Mouse (Mus musculus) limb, embryonic 11.5 days (tissue): Measurements from ENCODE around the gene Pip5kl1. TPM values are rescaled to one million over a fixed set of nuclear protein-coding genes. Genes with fewer than 3 reads are reported as not detected.

ENCODE experiments used
- ATAC-seq: fragments of 200-750 bp; cut with Nextera tagmentation; 2 replicates; pipeline ENCODE4 v1.8.0; 2017; ENCODE audit warnings: low read depth; ENCODE audit not compliant: insufficient number of reproducible peaks, low FRiP score, low TSS enrichment
- DNase-seq: peaks from one replicate; pipeline ENCODE4 v3.0.0-alpha.2; 2015; ENCODE audit warnings: low spot score
- H3K27ac ChIP-seq: fragments of 300-500 bp; sonication (generic); replicated peaks from 2 replicates; pipeline ENCODE4 v1.5.1; 2014; ENCODE audit warnings: low read depth, mild to moderate bottlenecking, low read length
- H3K27me3 ChIP-seq: fragments of 300-500 bp; sonication (generic); 2 replicates; pipeline ENCODE4 v1.6.1; 2014; ENCODE audit warnings: mild to moderate bottlenecking, low read length, mixed read lengths; ENCODE audit not compliant: control insufficient read depth, insufficient read depth
- H3K36me3 ChIP-seq: fragments of 300-500 bp; sonication (generic); 2 replicates; pipeline ENCODE4 v1.6.1; 2014; ENCODE audit warnings: mild to moderate bottlenecking, low read length, moderate library complexity, mixed read lengths; ENCODE audit not compliant: control insufficient read depth, insufficient read depth
- H3K4me1 ChIP-seq: fragments of 300-500 bp; sonication (generic); 2 replicates; pipeline ENCODE4 v1.6.1; 2014; ENCODE audit warnings: low read length, mixed read lengths; ENCODE audit not compliant: control insufficient read depth, insufficient read depth
- H3K4me2 ChIP-seq: fragments of 300-500 bp; sonication (generic); 2 replicates; pipeline ENCODE4 v1.6.1; 2014; ENCODE audit warnings: low read depth, mild to moderate bottlenecking, moderate library complexity; ENCODE audit not compliant: severe bottlenecking
- H3K4me3 ChIP-seq: fragments of 300-500 bp; sonication (generic); 2 replicates; pipeline ENCODE4 v1.5.1; 2014; ENCODE audit warnings: low read depth, low read length
- H3K9ac ChIP-seq: fragments of 300-500 bp; sonication (generic); 2 replicates; pipeline ENCODE4 v1.6.1; 2014; ENCODE audit warnings: mild to moderate bottlenecking, low read length
- H3K9me3 ChIP-seq: fragments of 300-500 bp; sonication (generic); 2 replicates; pipeline ENCODE4 v1.6.1; 2016; ENCODE audit warnings: low read length; ENCODE audit not compliant: control insufficient read depth
- WGBS: fragments of 180-500 bp; shearing (Covaris S2); extraction: QIAGEN DNeasy Blood & Tissue Kit; methylation state at CpG from one replicate; pipeline ENCODE4 v1.1.7; 2014; 5-methylcytosine and 5-hydroxymethylcytosine counted together
- polyA plus RNA-seq: library from polyadenylated mRNA; unstranded; fragments of >200 nt; fragmentation: Nextera tagmentation; extraction: Ambion mirVana; gene quantifications from 2 replicates; pipeline ENCODE4 v1.2.1, GENCODE M21; 2014

Pip5kl1 gene
- polyA plus RNA-seq, 1 experiment from 2014 or later, result 3.3 TPM

- DNase-seq (peak; percentile 53), ATAC-seq (peak; percentile 56)
- H3K4me1 ChIP-seq, result peaks cover 44% of the 10 kb centered on the region
- H3K36me3 ChIP-seq, result peaks cover 3% of the 10 kb centered on the region; the same call in 1 of the 2 replicates
- 26% methylated on average over 4 of the region's 4 CpGs for WGBS
- H3K4me2 ChIP-seq, result peak overlapping the region; percentile 27
- no peaks in the 10 kb centered on the region for H3K27me3 ChIP-seq
- peak overlapping the region; percentile 52 for H3K9ac ChIP-seq
- H3K27ac ChIP-seq, result peak overlapping the region; percentile 95
- no peak overlapping the region for H3K4me3 ChIP-seq
- no peaks in the 10 kb centered on the region for H3K9me3 ChIP-seq
These were observed 46.3 kb downstream of the Pip5kl1 start for GRCm38 (mm10) chr2:32620682-32621516.

GRCm38 (mm10) chr2:32621517-32621859 lies 46.9 kb downstream of the Pip5kl1 start, which contains the start of gene Ak1:
Gene Ak1 (plus strand): TSS chr2:32621758.
- Histone ChIP-seq H3K4me2 (peak within 1 kb of the TSS; percentile 27), H3K27ac (peak within 1 kb of the TSS; percentile 95), H3K36me3 (no peaks in the 10 kb centered on the region; the same call in 1 of the 2 replicates), H3K4me1 (peaks cover 50% of the 10 kb centered on the region), H3K9me3 (no peaks in the 10 kb centered on the region), H3K9ac (peak within 1 kb of the TSS; percentile 52), H3K4me3 (no peak within 1 kb of the TSS), H3K27me3 (no peaks in the 10 kb centered on the region)
- ATAC-seq, result no peak
- WGBS, result 32% methylated on average over 7 of the region's 7 CpGs
- no peak for DNase-seq

- 74% methylated on average over 5 of the region's 5 CpGs for WGBS
- Histone ChIP-seq H3K27me3 (no peaks in the 10 kb centered on the region), H3K4me2 (no peak overlapping the region), H3K27ac (peak overlapping the region; percentile 1; the same call in 1 of the 2 replicates), H3K9me3 (no peaks in the 10 kb centered on the region), H3K36me3 (no peaks in the 10 kb centered on the region), H3K4me3 (no peak overlapping the region), H3K9ac (no peak overlapping the region), H3K4me1 (peaks cover 61% of the 10 kb centered on the region)
- DNase-seq (no peak), ATAC-seq (no peak)
These were observed 49.6 kb downstream of the Pip5kl1 start for GRCm38 (mm10) chr2:32624111-32624748.

GRCm38 (mm10) chr2:32625212-32625872 lies 50.7 kb downstream of the Pip5kl1 start:
- peak overlapping the region; percentile 52 for H3K9ac ChIP-seq
- no peaks in the 10 kb centered on the region for H3K9me3 ChIP-seq
- no peak overlapping the region for H3K4me3 ChIP-seq
- peak overlapping the region; percentile 37; the same call in 1 of the 2 replicates for H3K4me2 ChIP-seq
- no peaks in the 10 kb centered on the region for H3K36me3 ChIP-seq
- peak overlapping the region; percentile 57 for H3K27ac ChIP-seq
- DNase-seq, result peak; percentile 81
- WGBS, result 2% methylated on average over 13 of the region's 13 CpGs
- ATAC-seq, result no peak; the same call in 1 of the 2 replicates
- H3K4me1 ChIP-seq, result peaks cover 53% of the 10 kb centered on the region
- no peaks in the 10 kb centered on the region for H3K27me3 ChIP-seq

- 0 out of 2 replicates have a peak overlapping the region, but pooled peaks have one; percentile 5 for H3K9ac ChIP-seq
- WGBS, result 37% methylated on average over 5 of the region's 5 CpGs
- no peak for DNase-seq
These were observed 51.5 kb downstream of the Pip5kl1 start for GRCm38 (mm10) chr2:32625873-32626694.

GRCm38 (mm10) chr2:32627266-32628043 lies 52.9 kb downstream of the Pip5kl1 start:
- no peak for DNase-seq
- WGBS, result 64% methylated on average over 19 of the region's 20 CpGs
- Histone ChIP-seq H3K4me3 (no peak overlapping the region), H3K4me1 (peaks cover 36% of the 10 kb centered on the region), H3K4me2 (no peak overlapping the region), H3K27me3 (no peaks in the 10 kb centered on the region), H3K9me3 (no peaks in the 10 kb centered on the region), H3K9ac (no peak overlapping the region), H3K27ac (no peak overlapping the region), H3K36me3 (no peaks in the 10 kb centered on the region)
- ATAC-seq, result no peak

More at GRCm38 (mm10) chr2:32625873-32626694, 51.5 kb downstream of the Pip5kl1 start:
- Histone ChIP-seq H3K4me2 (peak overlapping the region; percentile 37), H3K36me3 (no peaks in the 10 kb centered on the region), H3K4me3 (no peak overlapping the region), H3K27ac (peak overlapping the region; percentile 57), H3K4me1 (peaks cover 46% of the 10 kb centered on the region), H3K27me3 (no peaks in the 10 kb centered on the region), H3K9me3 (no peaks in the 10 kb centered on the region)
- ATAC-seq, result no peak

- Histone ChIP-seq H3K9me3 (no peaks in the 10 kb centered on the region), H3K36me3 (no peaks in the 10 kb centered on the region), H3K4me2 (no peak overlapping the region), H3K27ac (no peak overlapping the region), H3K27me3 (no peaks in the 10 kb centered on the region), H3K4me3 (no peak overlapping the region), H3K9ac (no peak overlapping the region), H3K4me1 (peaks cover 36% of the 10 kb centered on the region)
- 54% methylated on average over 4 of the region's 4 CpGs for WGBS
- DNase-seq (no peak), ATAC-seq (no peak)
These were observed 53.5 kb downstream of the Pip5kl1 start for GRCm38 (mm10) chr2:32628044-32628550.
